Mouse (Mus musculus) heart, embryonic 16.5 days (tissue): ENCODE measurements around the gene Msantd2. TPM values are rescaled to one million over a fixed set of nuclear protein-coding genes. Genes with fewer than 3 reads are reported as not detected.

Experiments used
- ATAC-seq: fragments of 200-750 bp; cut with Nextera tagmentation; replicated peaks from 2 replicates; pipeline ENCODE4 v1.8.0; 2017; ENCODE audit warnings: moderate number of reproducible peaks; ENCODE audit not compliant: insufficient read depth, low FRiP score; ENCODE audit errors: extremely low read depth
- H3K27ac ChIP-seq: fragments of 300-500 bp; sonication (generic); 2 replicates; pipeline ENCODE4 v1.5.1; 2014; ENCODE audit warnings: mild to moderate bottlenecking, low read length, control low read depth, moderate library complexity
- H3K27me3 ChIP-seq: fragments of 300-500 bp; sonication (generic); 2 replicates; pipeline ENCODE4 v1.6.1; 2014; ENCODE audit warnings: low read length, mixed read lengths; ENCODE audit not compliant: control insufficient read depth, insufficient read depth
- H3K36me3 ChIP-seq: fragments of 300-500 bp; sonication (generic); 2 replicates; pipeline ENCODE4 v1.6.1; 2014; ENCODE audit not compliant: control insufficient read depth, insufficient read depth
- H3K4me1 ChIP-seq: fragments of 300-500 bp; sonication (generic); 2 replicates; pipeline ENCODE4 v1.6.1; 2014; ENCODE audit warnings: low read length, mixed read lengths; ENCODE audit not compliant: control insufficient read depth, insufficient read depth
- H3K4me2 ChIP-seq: fragments of 300-500 bp; sonication (generic); 2 replicates; pipeline ENCODE4 v1.6.1; 2014; ENCODE audit warnings: low read depth, mild to moderate bottlenecking, control low read depth, low read length
- H3K4me3 ChIP-seq: fragments of 300-500 bp; sonication (generic); 2 replicates; pipeline ENCODE4 v1.5.1; 2014; ENCODE audit warnings: mild to moderate bottlenecking, control low read depth, low read length
- H3K9ac ChIP-seq: fragments of 300-500 bp; sonication (generic); 2 replicates; pipeline ENCODE4 v1.6.1; 2014; ENCODE audit warnings: low read length, control low read depth
- H3K9me3 ChIP-seq: fragments of 300-500 bp; sonication (generic); replicated peaks from 2 replicates; pipeline ENCODE4 v1.6.1; 2016; ENCODE audit warnings: low read length; ENCODE audit not compliant: control insufficient read depth
- WGBS: fragments of 180-500 bp; shearing (Covaris S2); extraction: QIAGEN DNeasy Blood & Tissue Kit; methylation state at CpG from one replicate; pipeline ENCODE4 v1.1.7; 2014; 5-methylcytosine and 5-hydroxymethylcytosine counted together
- polyA plus RNA-seq: library from polyadenylated mRNA; unstranded; fragments of >200 nt; fragmentation: Nextera tagmentation; extraction: Ambion mirVana; gene quantifications from 2 replicates; pipeline ENCODE4 v1.2.1, GENCODE M21; 2015

Gene Msantd2
- polyA plus RNA-seq, 1 experiment from 2014 or later: 11.4 TPM

- Histone ChIP-seq H3K4me1 (peaks cover 17% of the 10 kb centered on the region), H3K36me3 (no peaks in the 10 kb centered on the region), H3K9ac (no peak overlapping the region), H3K27ac (no peak overlapping the region), H3K4me2 (no peak overlapping the region), H3K9me3 (no peaks in the 10 kb centered on the region), H3K4me3 (no peak overlapping the region), H3K27me3 (no peaks in the 10 kb centered on the region)
- 65% methylated on average over 2 of the region's 2 CpGs for WGBS
- ATAC-seq: no peak
Measured at GRCm38 (mm10) chr9:37569231-37569835, 80.2 kb downstream of the Msantd2 start.

- no peak overlapping the region for H3K27ac ChIP-seq
- no peak for ATAC-seq
Measured at GRCm38 (mm10) chr9:37572204-37572876, 83.2 kb downstream of the Msantd2 start.

More at GRCm38 (mm10) chr9:37572204-37572876, 83.2 kb downstream of the Msantd2 start:
- Histone ChIP-seq H3K4me3 (no peak overlapping the region), H3K36me3 (no peaks in the 10 kb centered on the region), H3K9me3 (no peaks in the 10 kb centered on the region), H3K27me3 (no peaks in the 10 kb centered on the region), H3K4me2 (no peak overlapping the region), H3K4me1 (peaks cover 15% of the 10 kb centered on the region), H3K9ac (no peak overlapping the region)
- WGBS: 17% methylated on average over 3 of the region's 3 CpGs

Other genes with a start within 250 kb of the Msantd2 start
- 1.6 and 2.5 TPM in 2 replicates for gene Slc37a2, start 233.6 kb upstream of the Msantd2 start, polyA plus RNA-seq
- gene Ccdc15, start 140.9 kb upstream of the Msantd2 start, polyA plus RNA-seq: 3.8 and 4.6 TPM in 2 replicates
- gene Hepacam, start 122.0 kb upstream of the Msantd2 start, polyA plus RNA-seq: 0.08 and 0.10 TPM in 2 replicates
- 9.2 and 11.2 TPM in 2 replicates for gene Robo4, start 87.4 kb upstream of the Msantd2 start, polyA plus RNA-seq
- gene Robo3, start 56.1 kb upstream of the Msantd2 start, polyA plus RNA-seq: not detected in 2 replicates
- 92.1 and 101 TPM in 2 replicates for gene Esam, start 38.8 kb downstream of the Msantd2 start, polyA plus RNA-seq
- 2.1 and 5.3 TPM in 2 replicates for gene Vsig2, start 49.9 kb downstream of the Msantd2 start, polyA plus RNA-seq
- 3.4 and 4.3 TPM in 2 replicates for gene Nrgn, start 63.6 kb downstream of the Msantd2 start, polyA plus RNA-seq
- gene Siae, start 66.4 kb downstream of the Msantd2 start, polyA plus RNA-seq: 9.2 and 10.9 TPM in 2 replicates
- 7.6 and 7.9 TPM in 2 replicates for gene Spa17, start 124.4 kb downstream of the Msantd2 start, polyA plus RNA-seq
- gene Tbrg1, start 168.0 kb downstream of the Msantd2 start, polyA plus RNA-seq: 95.3 and 105 TPM in 2 replicates
- 0.05 TPM in 1 of 2 replicates, not detected in the other for gene Panx3, start 179.9 kb downstream of the Msantd2 start, polyA plus RNA-seq
- not detected in 2 replicates for gene Olfr160, start 226.9 kb downstream of the Msantd2 start, polyA plus RNA-seq